Mouse (Mus musculus) stomach, postnatal 0 days (tissue): Measurements from ENCODE around the gene Mad1l1. TPM values are rescaled to one million over a fixed set of nuclear protein-coding genes. Genes with fewer than 3 reads are reported as not detected.

Experiments used
- ATAC-seq: fragments of 200-750 bp; cut with Nextera tagmentation; 2 replicates; pipeline ENCODE4 v1.8.0; 2017; ENCODE audit not compliant: low FRiP score, low TSS enrichment
- DNase-seq: peaks from one replicate; pipeline ENCODE4 v3.0.0-alpha.2; 2016; ENCODE audit warnings: low spot score
- H3K27ac ChIP-seq: fragments of 300-500 bp; sonication (generic); replicated peaks from 2 replicates; pipeline ENCODE4 v1.5.1; 2014; ENCODE audit warnings: mild to moderate bottlenecking, control low read depth
- H3K27me3 ChIP-seq: fragments of 300-500 bp; sonication (generic); 2 replicates; pipeline ENCODE4 v1.6.1; 2014; ENCODE audit warnings: low read length; ENCODE audit not compliant: control insufficient read depth, insufficient read depth
- H3K36me3 ChIP-seq: fragments of 300-500 bp; sonication (generic); 2 replicates; pipeline ENCODE4 v1.6.1; 2014; ENCODE audit warnings: low read length, mixed read lengths; ENCODE audit not compliant: control insufficient read depth, insufficient read depth
- H3K4me1 ChIP-seq: fragments of 300-500 bp; sonication (generic); replicated peaks from 2 replicates; pipeline ENCODE4 v1.6.1; 2014; ENCODE audit warnings: antibody characterized with exemption; ENCODE audit not compliant: control insufficient read depth, insufficient read depth
- H3K4me2 ChIP-seq: fragments of 300-500 bp; sonication (generic); replicated peaks from 2 replicates; pipeline ENCODE4 v1.6.1; 2014; ENCODE audit warnings: low read depth, mild to moderate bottlenecking, control low read depth, moderate library complexity
- H3K4me3 ChIP-seq: fragments of 300-500 bp; sonication (generic); 2 replicates; pipeline ENCODE4 v1.5.1; 2014; ENCODE audit warnings: low read depth, low read length, control low read depth
- H3K9ac ChIP-seq: fragments of 300-500 bp; sonication (generic); 2 replicates; pipeline ENCODE4 v1.6.1; 2014; ENCODE audit warnings: mild to moderate bottlenecking, low read length, control low read depth, mixed read lengths
- H3K9me3 ChIP-seq: fragments of 300-500 bp; sonication (generic); 2 replicates; pipeline ENCODE4 v1.6.1; 2016; ENCODE audit warnings: low read length; ENCODE audit not compliant: control insufficient read depth
- CTCF ChIP-seq: IDR thresholded peaks from 2 replicates; pipeline ENCODE4 v1.5.1; 2016; ENCODE audit warnings: antibody characterized with exemption, low read depth, mild to moderate bottlenecking, moderate library complexity
- EP300 ChIP-seq: optimal IDR thresholded peaks from 2 replicates; pipeline ENCODE3; 2016; ENCODE audit warnings: antibody characterized with exemption
- WGBS: fragments of 180-500 bp; shearing (Covaris S2); extraction: QIAGEN DNeasy Blood & Tissue Kit; methylation state at CpG from one replicate; pipeline ENCODE4 v1.1.7; 2014; 5-methylcytosine and 5-hydroxymethylcytosine counted together
- polyA plus RNA-seq: library from polyadenylated mRNA; unstranded; fragments of >200 nt; fragmentation: Nextera tagmentation; extraction: Ambion mirVana; gene quantifications from 2 replicates; pipeline ENCODE4 v1.2.1, GENCODE M21; 2015

Mad1l1 gene
- polyA plus RNA-seq, 1 experiment from 2014 or later = 14.2 TPM

DNA sequence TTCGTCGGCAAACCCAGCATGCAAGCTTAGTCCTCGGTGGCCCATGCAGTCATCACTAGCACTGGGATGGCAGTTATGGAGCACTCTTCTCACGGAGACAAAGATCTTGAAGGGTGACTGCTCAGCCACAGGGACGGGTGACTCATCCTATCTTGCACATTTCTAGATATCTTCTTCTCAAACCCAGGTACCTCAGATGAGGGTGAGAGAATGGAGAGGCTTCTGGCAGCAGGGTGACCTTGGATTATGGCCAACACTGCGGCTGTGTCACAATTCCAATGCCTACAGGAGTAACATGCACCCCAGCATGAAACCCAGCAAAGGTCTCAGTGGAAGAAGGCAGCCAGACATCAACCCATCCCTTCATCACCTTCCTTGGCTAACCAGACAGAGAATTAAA, 154.3 kb downstream of the Mad1l1 start:
- no peak overlapping the region for H3K9ac ChIP-seq
- no peaks in the 10 kb centered on the region for H3K27me3 ChIP-seq
- no peaks in the 10 kb centered on the region for H3K36me3 ChIP-seq
- TF ChIP-seq EP300 (no peak), CTCF (no peak)
- DNase-seq = no peak
- no peaks in the 10 kb centered on the region for H3K9me3 ChIP-seq
- no peaks in the 10 kb centered on the region for H3K4me1 ChIP-seq
- WGBS = 82% methylated on average over 6 of the region's 6 CpGs
- no peak overlapping the region for H3K4me3 ChIP-seq
- H3K4me2 ChIP-seq = no peak overlapping the region
- H3K27ac ChIP-seq = no peak overlapping the region
- no peak for ATAC-seq

GRCm38 (mm10) chr5:140163947-140164346, 157.4 kb downstream of the Mad1l1 start:
- H3K27ac ChIP-seq = no peak overlapping the region
- TF ChIP-seq EP300 (no peak), CTCF (no peak)
- no peak for ATAC-seq
- no peaks in the 10 kb centered on the region for H3K27me3 ChIP-seq
- no peak for DNase-seq
- H3K9me3 ChIP-seq = no peaks in the 10 kb centered on the region
- no peak overlapping the region for H3K9ac ChIP-seq
- no peak overlapping the region for H3K4me3 ChIP-seq
- WGBS = 83% methylated on average over 6 of the region's 6 CpGs
- H3K36me3 ChIP-seq = no peaks in the 10 kb centered on the region
- H3K4me2 ChIP-seq = no peak overlapping the region
- H3K4me1 ChIP-seq = no peaks in the 10 kb centered on the region

DNA sequence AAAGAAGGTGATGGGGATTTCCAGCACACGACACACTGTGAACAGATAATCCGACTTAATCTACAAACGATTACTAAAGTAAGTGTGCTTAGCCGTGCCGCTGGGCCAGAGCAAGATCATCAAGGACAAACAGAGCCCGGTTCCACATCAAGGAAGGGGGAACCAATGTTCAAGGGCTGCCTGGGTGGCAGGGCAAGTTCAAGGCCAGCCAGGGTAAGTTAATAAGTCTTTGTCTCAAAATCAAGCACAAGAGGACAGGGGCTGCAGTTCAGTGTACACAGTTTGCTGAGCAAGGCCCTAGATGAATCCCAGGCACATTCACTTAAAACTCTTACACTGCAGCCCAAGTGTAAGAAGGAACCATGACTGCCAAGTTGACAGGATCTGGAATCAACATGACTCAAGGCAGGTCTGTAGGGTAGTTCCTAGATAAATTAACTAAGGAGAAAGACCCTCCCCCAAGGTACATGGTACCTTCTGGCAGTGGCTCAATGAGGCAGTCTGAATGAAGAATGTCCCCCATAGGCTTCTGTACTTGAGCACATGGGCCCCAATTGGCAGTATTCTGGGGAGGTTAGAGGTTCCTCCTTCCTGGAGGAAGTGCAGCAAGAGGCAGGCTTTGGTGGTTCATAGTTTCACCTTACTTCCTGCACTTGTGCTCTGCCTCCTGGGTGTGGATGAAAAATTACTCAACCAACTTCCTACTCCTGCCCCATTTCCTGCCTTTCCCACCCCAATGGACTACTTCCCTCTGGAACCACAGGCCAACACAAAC, 159.1 kb downstream of the Mad1l1 start:
- Histone ChIP-seq H3K4me1 (no peaks in the 10 kb centered on the region), H3K4me2 (no peak overlapping the region), H3K9me3 (no peaks in the 10 kb centered on the region), H3K4me3 (no peak overlapping the region), H3K27me3 (no peaks in the 10 kb centered on the region), H3K9ac (no peak overlapping the region), H3K27ac (no peak overlapping the region), H3K36me3 (no peaks in the 10 kb centered on the region)
- no peak for TF ChIP-seq CTCF
- no peak for TF ChIP-seq EP300
- no peak for ATAC-seq
- DNase-seq = no peak
- 51% methylated on average over 6 of the region's 6 CpGs for WGBS

DNA sequence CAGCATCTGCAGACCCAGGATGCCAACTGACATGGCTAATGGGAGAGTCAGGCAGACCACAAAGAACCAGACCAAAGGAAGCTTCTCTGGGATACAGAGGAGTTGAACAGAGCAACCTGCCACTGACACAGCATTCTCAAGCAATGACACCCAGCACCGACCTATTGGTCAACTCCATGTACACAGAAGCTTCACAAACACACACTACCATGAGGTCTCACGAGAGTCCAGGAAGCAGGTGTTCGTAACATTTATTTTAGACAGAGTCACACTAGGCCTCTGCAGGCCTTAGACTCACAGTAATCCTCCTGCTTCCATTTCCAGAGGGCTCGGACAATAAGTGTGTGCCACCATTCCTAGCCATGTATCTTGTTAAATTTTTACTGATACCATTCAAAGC, 162.3 kb downstream of the Mad1l1 start:
- no peaks in the 10 kb centered on the region for H3K4me1 ChIP-seq
- no peak overlapping the region for H3K27ac ChIP-seq
- H3K9ac ChIP-seq = no peak overlapping the region
- no peaks in the 10 kb centered on the region for H3K27me3 ChIP-seq
- H3K4me3 ChIP-seq = no peak overlapping the region
- no peak for TF ChIP-seq EP300
- H3K9me3 ChIP-seq = no peaks in the 10 kb centered on the region
- DNase-seq (no peak), ATAC-seq (no peak)
- 86% methylated on average over 4 of the region's 4 CpGs for WGBS
- H3K4me2 ChIP-seq = no peak overlapping the region
- no peaks in the 10 kb centered on the region for H3K36me3 ChIP-seq

- WGBS = 95% methylated on average over 1 of the region's 1 CpGs
- Histone ChIP-seq H3K36me3 (no peaks in the 10 kb centered on the region), H3K9ac (no peak overlapping the region), H3K27ac (no peak overlapping the region), H3K4me1 (no peaks in the 10 kb centered on the region), H3K27me3 (no peaks in the 10 kb centered on the region), H3K4me3 (no peak overlapping the region), H3K4me2 (no peak overlapping the region), H3K9me3 (no peaks in the 10 kb centered on the region)
- no peak for TF ChIP-seq EP300
- no peak for TF ChIP-seq CTCF
- ATAC-seq = no peak
- DNase-seq = no peak
Measured at GRCm38 (mm10) chr5:140157886-140158627, 163.3 kb downstream of the Mad1l1 start.

DNA sequence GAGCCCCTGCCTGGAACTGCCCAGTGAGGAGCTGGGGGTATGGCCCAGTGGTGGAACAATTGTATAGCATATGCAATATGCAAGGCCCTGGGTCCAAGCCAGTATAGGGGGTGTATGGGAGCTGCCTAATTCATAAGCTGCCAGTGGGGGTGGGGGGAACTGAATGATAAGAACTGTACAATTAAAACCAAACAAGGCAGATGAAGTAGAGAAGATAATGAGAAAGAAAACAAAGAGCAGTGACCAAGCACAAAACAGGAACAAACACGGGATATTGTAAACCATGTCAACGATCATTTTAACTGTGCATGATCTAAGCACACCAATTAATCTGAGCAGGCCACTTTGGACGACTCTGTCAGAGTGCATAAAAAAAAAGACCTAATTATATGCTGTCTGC, 167.2 kb downstream of the Mad1l1 start:
- no peak for ATAC-seq
- WGBS = 69% methylated on average over 3 of the region's 3 CpGs
- TF ChIP-seq EP300 = no peak
- no peak for TF ChIP-seq CTCF
- Histone ChIP-seq H3K4me3 (no peak overlapping the region), H3K9ac (no peak overlapping the region), H3K27me3 (no peaks in the 10 kb centered on the region), H3K9me3 (no peaks in the 10 kb centered on the region), H3K36me3 (no peaks in the 10 kb centered on the region), H3K27ac (no peak overlapping the region), H3K4me2 (no peak overlapping the region), H3K4me1 (no peaks in the 10 kb centered on the region)
- no peak for DNase-seq
